Mouse (Mus musculus) induced T-regulatory cell, adult 2 months (primary cell): Measurements from ENCODE around the gene Yif1a.
A peak's percentile ranks its signal among the peaks of the same experiment; 100 is the strongest.

ENCODE experiments used
- DNase-seq: peaks from one replicate; pipeline ENCODE4 v3.0.0-alpha.2; 2012; ENCODE audit warnings: low read depth

The Yif1a gene

DNA sequence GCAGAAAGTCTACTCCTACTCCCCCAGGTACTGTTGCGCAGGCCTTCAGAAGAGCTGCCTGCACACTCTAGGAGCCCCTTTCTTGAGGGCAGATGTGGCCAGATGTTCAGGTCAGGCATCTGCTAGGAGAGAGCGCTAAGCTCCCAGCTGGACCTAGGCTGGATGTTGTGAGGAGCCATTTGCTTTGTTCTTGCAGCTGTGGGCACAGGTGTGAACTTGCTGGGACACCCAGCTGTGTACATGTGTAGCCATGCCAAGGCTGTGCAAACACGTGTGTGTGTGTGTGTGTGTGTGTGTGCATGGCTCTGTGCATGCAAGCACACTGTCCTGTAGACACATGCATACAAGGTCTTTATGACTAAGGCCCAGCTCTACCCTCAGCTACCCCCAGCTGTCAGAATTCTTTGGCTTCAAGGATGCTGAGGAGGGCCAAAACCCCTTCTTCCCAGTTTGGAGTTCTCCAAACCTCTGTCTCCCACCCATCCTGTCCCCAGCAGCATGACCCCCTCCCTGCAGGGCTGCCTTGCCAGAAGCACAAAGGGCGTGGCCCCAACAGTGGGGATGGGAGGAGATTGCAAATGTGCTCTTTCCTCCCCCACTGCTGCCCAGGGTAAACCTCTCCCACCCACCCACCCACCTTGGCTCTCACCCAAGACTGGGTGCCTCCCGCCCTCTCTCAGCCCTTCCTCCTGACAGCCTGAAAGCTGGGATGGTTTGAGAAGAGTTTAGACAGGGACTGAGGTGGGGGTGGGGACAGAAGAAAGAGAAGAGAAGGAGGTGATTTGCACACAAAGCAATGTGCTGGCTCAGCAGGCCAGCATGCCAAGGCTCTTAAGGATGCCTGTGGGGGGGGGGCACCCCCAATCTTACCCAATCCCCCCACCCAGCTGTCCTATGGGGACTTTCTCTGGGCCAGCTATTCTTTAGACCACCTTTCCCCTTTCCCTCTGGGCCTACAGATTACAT is 27.7 kb upstream of the Yif1a start:
- no peak for DNase-seq

DNA sequence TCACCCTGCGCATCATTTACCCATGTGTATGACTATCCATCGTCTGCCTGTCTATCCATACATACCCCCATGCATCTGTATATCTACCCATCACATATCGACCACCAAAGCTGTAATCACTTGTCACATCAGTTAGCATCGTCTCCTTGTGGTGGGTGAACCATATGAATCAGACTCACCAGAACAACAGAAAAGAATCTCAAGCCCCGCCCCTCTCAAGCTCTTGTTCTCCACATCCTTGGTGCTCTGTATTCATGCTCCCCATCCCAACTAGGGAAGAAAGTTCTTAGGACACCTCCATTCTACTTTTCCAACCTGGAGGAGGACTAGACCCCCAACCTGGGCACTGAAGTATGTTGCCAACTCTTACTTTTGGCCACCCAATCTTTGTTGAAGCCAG is 26.3 kb upstream of the Yif1a start:
- DNase-seq, result no peak

DNA sequence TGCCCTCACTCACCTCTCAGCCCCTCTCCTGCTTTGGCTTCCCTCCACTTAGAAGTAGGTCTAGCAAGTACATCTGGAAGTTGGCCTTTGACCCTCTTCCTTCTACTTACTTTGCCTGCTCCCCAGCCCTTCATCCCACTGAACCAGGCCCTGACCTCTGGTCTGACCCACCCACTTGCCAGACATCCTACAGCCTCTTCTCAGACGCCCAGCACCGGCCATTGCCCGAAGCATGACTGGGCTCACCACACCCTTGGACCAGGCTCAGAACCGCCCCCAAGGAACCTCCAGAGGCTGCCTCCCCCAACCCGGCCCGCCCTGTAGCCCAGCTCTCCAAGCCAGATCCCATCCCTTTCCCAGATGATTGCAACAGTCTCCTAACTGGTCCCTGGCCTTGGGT is 25.9 kb upstream of the Yif1a start:
- no peak for DNase-seq

DNA sequence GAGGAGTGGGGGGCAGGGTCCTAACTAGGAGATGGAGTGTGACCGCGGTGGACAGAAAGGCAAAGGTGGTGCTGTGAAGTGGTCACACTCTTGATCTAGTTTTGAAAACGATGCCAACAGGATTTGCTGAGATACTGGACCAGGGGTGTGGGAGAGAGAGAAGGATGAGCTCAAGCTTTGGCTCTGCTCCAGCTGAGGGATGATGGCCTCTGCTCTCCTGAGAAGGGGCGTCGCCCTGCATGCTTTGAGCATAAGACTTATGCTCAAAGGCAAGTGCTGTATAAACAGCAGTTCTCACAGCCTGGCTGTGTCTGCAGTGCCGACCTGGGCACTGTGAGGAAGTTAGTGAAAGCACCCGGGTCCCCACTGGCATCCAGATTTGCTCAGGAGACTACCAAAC is 23.2 kb upstream of the Yif1a start:
- DNase-seq, result no peak

DNA sequence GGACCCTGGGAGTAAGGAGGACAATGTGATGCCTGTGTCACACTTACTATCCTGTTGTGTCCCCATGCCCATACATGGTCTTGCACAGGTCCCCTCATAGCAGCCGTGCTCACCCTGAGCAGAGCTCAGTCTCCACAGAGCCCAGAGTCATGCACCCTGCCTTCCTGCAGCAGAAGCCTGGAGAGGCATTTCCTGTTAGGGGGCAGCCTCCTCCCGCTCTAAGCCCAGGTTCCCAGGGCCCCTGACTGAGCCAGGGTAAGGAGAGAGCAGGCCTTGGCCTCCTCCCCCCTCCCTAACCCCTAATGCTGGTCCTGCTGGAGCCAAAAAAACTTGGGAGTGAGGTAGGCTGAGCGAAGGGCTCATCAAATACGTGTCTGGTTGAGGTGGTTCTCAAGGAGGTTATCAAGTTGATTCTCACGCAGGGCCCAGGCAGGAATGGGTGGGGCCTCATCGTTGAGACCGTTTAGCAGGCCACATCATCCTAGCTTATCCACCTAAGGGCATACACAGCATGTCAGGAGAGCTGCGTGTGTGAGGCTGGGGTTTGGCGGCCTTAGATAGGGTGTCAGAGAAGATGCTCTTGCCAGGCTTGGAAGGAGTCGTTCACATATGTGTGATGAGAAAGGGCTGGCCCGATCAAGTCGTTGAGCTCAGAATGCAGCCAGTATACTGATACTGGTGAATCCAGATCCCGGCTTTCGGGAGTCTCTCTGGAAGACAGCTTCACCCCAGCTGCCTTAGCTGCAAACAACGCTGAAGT is 21.1 kb upstream of the Yif1a start:
- peak; percentile 39 for DNase-seq

DNA sequence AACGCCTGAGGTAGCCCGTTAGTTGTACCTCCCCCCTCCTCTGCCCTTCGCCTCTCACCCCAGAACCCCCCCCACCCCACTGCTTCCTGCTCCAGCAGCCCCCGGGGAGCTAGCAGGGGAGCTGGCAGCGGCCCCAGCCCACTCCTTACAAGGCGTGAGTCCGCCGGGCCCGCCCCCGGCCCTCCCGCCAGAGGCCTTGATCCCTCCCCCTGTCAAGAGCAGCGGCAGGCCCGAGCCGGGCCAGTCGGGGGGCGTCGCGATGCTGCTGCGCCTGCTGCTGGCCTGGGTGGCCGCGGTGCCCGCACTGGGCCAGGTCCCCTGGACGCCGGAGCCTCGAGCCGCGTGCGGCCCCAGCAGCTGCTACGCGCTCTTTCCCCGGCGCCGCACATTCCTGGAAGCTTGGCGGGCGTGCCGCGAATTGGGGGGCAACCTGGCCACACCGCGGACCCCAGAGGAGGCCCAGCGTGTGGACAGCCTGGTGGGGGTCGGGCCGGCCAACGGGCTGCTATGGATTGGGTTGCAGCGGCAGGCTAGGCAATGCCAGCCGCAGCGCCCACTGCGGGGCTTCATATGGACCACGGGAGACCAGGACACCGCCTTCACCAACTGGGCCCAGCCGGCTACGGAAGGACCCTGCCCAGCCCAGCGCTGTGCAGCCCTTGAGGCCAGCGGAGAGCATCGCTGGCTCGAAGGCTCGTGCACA is 20.3 kb upstream of the Yif1a start, which contains the start of gene Cd248:
TSS of gene Cd248 (plus strand) at position 212 of the 703 bp plus-strand sequence.
- peak; percentile 44 for DNase-seq

DNA sequence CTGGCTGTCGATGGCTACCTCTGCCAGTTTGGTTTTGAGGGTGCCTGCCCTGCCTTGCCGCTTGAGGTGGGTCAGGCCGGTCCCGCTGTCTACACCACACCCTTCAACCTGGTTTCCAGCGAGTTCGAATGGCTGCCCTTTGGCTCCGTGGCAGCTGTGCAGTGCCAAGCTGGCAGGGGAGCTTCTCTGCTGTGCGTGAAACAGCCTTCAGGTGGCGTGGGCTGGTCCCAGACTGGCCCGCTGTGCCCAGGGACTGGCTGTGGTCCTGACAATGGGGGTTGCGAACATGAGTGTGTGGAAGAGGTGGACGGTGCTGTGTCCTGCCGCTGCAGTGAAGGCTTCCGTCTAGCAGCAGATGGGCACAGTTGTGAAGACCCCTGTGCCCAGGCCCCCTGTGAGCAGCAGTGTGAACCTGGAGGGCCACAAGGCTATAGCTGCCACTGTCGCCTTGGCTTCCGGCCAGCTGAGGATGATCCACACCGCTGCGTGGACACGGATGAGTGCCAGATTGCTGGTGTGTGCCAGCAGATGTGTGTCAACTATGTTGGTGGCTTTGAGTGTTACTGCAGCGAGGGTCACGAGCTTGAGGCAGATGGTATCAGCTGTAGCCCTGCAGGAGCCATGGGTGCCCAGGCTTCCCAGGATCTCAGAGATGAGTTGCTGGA is 19.6 kb upstream of the Yif1a start:
- DNase-seq, result no peak

DNA sequence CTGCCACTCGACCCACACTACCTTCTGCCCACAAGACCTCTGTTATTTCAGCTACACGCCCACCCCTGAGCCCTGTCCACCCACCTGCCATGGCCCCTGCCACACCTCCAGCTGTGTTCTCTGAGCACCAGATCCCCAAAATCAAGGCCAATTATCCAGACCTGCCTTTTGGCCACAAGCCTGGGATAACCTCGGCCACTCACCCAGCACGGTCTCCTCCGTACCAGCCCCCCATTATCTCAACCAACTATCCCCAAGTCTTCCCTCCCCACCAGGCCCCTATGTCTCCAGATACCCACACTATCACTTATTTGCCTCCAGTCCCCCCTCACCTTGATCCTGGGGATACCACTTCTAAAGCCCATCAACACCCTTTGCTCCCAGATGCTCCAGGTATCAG is 18.9 kb upstream of the Yif1a start:
- no peak for DNase-seq

DNA sequence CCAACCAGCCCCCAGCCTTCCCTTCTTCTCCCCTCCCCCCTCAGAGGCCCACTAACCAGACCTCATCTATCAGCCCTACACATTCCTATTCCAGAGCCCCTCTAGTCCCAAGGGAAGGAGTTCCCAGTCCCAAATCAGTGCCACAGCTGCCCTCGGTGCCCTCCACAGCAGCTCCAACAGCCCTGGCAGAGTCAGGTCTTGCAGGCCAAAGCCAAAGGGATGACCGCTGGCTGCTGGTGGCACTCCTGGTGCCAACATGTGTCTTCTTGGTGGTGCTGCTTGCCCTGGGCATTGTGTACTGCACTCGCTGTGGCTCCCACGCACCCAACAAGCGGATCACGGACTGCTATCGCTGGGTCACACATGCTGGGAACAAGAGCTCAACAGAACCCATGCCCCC is 18.4 kb upstream of the Yif1a start:
- DNase-seq, result no peak

DNA sequence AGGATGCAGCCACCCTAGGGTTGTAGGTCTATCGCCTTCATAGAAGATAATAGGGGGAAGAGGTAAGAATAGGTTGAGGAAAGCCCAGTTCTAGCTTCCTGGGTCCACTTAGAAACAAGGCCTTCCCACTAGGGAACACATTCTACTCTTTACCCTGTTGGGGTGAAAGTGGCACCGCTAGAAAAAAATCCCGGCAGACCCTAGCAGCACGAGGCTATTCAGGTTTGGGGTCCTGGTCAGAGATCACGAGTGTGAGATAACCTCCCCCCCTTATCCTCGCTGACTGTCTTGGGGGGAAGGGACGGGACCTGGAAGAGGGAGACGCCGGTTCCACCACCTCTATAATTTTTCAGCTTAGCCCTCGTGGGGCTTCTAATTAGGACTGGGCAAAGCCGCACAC is 17.3 kb upstream of the Yif1a start:
- no peak for DNase-seq

DNA sequence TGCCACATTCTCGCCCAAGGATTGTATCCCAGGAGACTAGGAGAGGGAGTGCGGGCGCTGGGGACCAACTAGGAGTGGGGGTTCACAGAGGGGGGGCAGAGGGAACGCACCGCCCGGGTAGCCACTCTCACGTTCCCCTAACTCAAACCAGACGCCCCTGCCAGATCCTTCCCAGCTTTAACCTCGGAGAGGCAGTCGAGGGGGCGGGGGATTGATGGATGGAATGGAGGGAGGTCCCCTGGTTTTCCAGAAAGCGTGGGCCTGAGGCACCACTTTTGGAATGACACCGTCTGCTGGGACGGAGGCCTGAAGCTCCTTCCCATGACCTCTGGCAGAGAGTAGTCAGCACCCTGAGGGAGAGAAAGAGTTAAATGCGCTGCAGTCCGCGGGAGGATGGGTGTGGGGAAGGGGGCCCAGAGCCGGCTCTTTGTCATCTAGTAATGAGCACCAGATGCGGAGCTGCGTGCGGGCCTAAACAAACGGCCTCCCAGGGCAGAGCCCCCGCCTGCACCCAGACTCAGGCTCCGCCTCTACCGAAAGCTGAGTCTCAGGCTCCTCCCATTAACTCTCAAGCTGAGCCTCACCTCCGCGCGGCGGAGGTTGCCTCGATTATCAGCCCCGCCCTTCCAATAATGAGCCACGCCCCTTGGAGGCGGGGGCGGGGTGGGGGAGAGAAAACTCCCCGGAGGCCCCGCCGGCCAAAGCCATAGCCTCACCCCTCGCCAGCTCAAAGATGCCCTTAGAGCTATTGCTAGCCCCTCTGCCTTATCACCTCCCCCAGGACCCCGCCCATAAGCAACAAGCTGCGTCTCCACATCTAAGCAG is 16.6 kb upstream of the Yif1a start:
- DNase-seq, result peak; percentile 89

DNA sequence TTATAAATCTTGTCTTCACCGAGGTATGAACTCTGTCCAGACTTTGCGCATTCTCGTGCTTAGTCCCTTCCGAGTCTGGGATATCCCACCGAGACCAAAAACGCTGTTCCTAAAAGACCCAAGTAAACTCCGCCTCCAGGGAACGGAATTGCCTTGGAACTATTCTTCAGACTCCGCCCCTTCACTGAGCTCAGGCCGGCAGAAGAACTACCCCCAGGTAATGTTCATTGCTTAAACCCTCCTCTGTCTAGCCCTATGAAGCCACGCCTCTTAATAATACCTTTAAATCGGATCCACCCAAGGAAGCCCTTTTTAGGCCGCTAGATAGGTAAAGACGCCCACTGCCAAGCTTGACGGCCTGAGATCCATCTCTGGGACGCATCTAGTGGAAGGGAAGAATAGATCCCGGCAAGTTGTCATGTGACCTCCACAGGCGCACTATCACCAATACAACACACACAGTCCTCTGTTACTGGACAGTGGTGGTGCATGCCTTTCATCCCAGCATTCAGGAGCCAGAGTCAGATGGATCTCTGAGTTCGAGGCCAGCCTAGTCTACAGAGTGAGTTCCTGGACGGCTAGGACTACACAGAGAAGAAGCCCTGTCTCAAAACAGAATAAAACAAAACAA is 15.8 kb upstream of the Yif1a start:
- DNase-seq, result no peak

DNA sequence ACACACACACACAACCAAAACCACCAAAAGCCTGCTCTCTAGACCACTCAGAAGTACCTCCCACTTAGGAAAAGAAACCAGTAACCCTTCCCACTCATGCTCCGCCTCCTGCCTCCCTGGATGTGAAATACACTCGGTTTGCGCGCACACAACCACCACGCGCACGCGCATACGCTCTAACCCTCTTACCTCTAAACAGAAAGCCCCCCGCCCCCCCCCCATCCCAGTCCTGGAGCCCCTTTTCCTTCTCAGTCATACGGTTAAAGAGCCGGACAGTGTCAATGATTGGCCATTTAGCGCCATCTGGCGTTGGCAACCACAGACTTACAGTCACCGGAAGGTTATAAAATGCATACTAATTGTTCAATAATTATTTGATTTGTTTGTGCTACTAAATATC is 15.3 kb upstream of the Yif1a start:
- peak; percentile 81 for DNase-seq

DNA sequence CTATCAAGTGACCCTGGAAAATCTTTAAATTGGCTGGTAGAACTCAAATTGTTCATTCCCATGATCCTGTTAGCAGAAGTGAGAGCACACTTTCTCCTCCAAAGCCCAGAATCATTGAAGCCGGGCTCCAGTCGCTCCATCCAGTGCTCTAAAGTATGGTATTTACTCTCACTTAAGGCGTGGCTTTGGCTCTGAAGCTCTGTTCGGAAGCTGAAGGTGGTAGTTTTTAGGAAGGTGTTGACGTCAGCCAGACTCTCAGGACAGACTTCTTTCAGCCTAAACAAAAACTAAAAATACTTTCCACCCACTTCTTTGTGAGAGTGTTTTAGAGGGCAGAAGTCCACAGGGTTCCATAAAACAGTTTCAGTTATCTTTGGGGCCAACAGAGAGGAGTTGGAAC is 14.8 kb upstream of the Yif1a start:
- no peak for DNase-seq

DNA sequence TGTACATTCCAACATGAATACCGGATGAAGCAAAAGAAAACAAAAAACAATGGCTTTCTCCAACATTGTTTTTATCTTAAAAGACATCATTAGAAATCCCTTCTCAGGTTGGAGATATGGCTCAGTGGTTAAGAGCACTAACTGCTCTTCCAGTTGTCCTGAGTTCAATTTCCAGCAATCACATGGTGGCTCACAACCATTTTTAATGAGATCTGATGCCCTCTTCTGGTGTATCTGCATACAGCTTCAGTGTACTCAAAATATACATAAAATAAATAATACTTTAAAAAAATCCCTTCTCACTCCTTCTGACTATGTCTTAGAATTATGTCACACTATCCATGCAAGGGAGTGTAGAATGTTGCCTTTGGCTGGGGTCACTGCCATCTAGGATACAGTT is 9.1 kb upstream of the Yif1a start:
- no peak for DNase-seq

DNA sequence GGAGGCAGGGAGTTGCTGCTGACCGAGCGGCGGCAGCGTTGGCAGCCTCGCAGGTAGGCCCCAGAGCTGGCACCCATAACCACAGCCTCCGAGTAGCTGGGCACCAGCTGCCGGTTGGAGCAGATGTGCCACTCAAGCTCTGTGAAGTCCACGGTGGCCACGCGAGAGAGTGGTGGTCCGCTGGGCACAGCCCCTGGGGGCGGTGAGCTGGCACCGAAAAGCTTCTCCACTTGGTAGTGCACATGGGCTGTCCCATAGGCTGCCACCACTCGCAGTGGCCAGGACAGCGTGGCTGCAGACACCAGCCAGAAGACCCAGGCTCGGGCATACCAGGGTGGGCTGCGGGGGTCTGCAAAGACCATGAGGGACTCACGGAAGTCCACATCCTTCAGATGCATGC is 6.3 kb upstream of the Yif1a start:
- no peak for DNase-seq

DNA sequence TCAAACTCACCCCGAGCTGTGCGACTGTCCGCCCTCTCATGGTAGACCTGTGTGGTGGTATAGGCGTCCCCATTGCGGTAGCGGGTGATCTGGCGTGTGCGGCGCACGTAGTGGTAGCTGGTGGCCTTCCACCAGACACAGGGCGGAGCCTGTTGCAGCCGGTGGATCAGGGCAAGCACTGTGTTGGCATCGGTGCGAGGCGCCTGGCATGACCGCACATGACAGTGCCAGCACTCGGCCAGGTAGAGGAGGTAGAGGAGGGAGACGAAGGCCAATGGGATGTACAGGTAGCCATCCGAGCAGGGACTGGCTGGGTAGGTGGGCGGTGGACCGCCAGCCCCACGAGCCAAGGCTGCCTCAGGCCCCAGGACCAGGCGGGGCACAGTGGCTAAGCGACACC is 5.7 kb upstream of the Yif1a start:
- no peak for DNase-seq

DNA sequence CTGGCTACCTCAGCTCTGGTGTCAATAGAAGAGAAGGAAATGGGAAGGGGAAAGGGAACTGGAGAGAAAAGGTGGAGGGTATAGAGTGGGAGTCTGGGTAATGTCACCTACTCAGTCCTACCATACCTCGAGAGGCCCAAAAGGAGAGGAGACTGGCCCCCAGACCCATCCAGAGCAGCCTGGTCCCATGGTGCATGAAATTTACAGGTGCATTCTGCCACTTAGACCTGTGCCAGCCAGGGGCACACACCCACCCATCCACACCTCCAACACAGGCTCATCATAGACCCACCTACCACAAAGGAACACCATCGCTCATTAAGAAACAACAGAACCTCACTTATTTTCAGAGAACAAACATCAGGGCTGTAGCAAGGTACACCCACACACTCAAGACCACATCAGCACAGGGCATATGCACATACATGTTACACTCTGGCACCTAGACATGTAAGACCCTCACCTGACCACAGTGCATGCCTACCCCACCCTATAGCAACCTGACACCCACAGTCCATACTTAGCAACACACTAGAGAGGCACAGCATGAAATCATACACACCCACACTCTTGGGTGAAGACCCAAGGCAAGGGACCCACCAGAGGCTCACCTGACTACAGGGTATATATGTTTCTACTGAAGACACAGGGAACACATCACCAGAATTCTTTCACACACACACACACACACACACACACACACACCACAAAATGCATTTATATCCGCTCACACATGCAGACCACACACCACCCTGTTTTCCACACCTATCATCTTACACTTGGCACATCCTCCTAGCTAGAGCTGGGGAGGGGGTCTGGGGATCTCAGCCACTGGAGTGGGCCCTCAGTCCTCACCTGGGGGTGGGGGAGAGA is 4.1 kb upstream of the Yif1a start:
- DNase-seq, result no peak

DNA sequence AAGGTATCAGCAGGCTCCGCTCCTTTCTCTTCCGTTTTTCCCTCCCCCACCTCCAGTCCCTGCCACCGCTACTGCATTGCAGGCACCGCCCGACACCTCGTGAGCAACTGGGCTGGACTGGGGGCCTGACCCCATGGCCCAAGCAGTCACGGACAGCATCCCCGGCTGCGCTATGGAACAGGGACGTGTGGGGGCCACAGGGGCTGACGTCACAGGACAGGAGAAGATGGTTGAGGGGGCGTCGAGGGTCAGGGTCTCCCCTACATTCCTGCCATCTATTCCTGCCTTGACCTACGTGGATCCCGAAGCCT is 3.5 kb upstream of the Yif1a start:
- DNase-seq, result no peak
